Mouse (Mus musculus): ENCODE measurements around the gene Tdg. TPM values are rescaled to one million over a fixed set of nuclear protein-coding genes. Genes with fewer than 3 reads are reported as not detected.

Tdg gene
- total RNA-seq, 1 experiment: 28.7 TPM

- Histone ChIP-seq H3K9ac (ENCODE audit: insufficient read depth, low read depth, low read length, poor library complexity, severe bottlenecking) (no peak overlapping the region; the same call in 1 of the 2 replicates), H3K4me1 (ENCODE audit: control insufficient read depth in 2 of 2, insufficient read depth in 2 of 2, low read length in 2 of 2, poor library complexity in 1 of 2) (peaks cover 1 to 6% of the 10 kb centered on the region in 2 experiments; a peak in 2 of 4 replicates), H3K4me3 (ENCODE audit: insufficient read depth in 1 of 2, low read depth in 1 of 2, low read length in 2 of 2, poor library complexity in 1 of 2, severe bottlenecking in 1 of 2) (peak overlapping the region; percentile 11 to 97; a peak in 2 of 4 replicates), H3K27ac (ENCODE audit: insufficient read depth, low read depth, low read length, poor library complexity, severe bottlenecking) (no peak overlapping the region), H3K9me3 (ENCODE audit: control insufficient read depth, insufficient read depth, low read depth, low read length) (no peaks in the 10 kb centered on the region), H3K36me3 (ENCODE audit: control insufficient read depth, insufficient read depth, low read length, poor library complexity, severe bottlenecking) (peaks cover 18% of the 10 kb centered on the region; the same call in 1 of the 2 replicates)
- no peak for DNase-seq (ENCODE audit: low read depth, low spot score)
- in situ Hi-C loops (cut with MboI; ENCODE audit: low sequenced_read_pairs in 2 of 2, unreplicated experiment in 2 of 2): no loop called here
- TF ChIP-seq CHD2 (IDR thresholded peaks at IDR 0.05; ENCODE audit: low read depth, low read length): no peak
- no peak for TF ChIP-seq MAFK (IDR thresholded peaks at IDR 0.05; ENCODE audit: insufficient read depth, low read depth, low read length)
- no peak for TF ChIP-seq HCFC1 (IDR thresholded peaks at IDR 0.05; ENCODE audit: borderline replicate concordance, insufficient read depth, low read length)
- no peak for TF ChIP-seq ZC3H11A (IDR thresholded peaks at IDR 0.05; ENCODE audit: borderline replicate concordance, low read depth, low read length)
- TF ChIP-seq ZNF384 (IDR thresholded peaks at IDR 0.05; ENCODE audit: low read depth, low read length): no peak
Measured at GRCm38 (mm10) chr10:82631133-82631532, 1.5 kb downstream of the Tdg start.

GRCm38 (mm10) chr10:82632496-82633280 lies 3.1 kb downstream of the Tdg start:
- H3K27ac ChIP-seq (ENCODE audit: insufficient read depth, low read depth, low read length, poor library complexity, severe bottlenecking): no peak overlapping the region
- no peak for DNase-seq (ENCODE audit: low read depth, low spot score)
- peaks cover 21% of the 10 kb centered on the region for H3K36me3 ChIP-seq (ENCODE audit: control insufficient read depth, insufficient read depth, low read length, poor library complexity, severe bottlenecking)
- TF ChIP-seq CHD2 (IDR thresholded peaks at IDR 0.05; ENCODE audit: low read depth, low read length) (no peak), MAFK (IDR thresholded peaks at IDR 0.05; ENCODE audit: insufficient read depth, low read depth, low read length) (no peak), ZC3H11A (IDR thresholded peaks at IDR 0.05; ENCODE audit: borderline replicate concordance, low read depth, low read length) (no peak), ZNF384 (IDR thresholded peaks at IDR 0.05; ENCODE audit: low read depth, low read length) (no peak), HCFC1 (IDR thresholded peaks at IDR 0.05; ENCODE audit: borderline replicate concordance, insufficient read depth, low read length) (no peak)
- peaks cover 1 to 6% of the 10 kb centered on the region in 2 experiments; a peak in 2 of 4 replicates for H3K4me1 ChIP-seq (ENCODE audit: control insufficient read depth in 2 of 2, insufficient read depth in 2 of 2, low read length in 2 of 2, poor library complexity in 1 of 2)
- no peaks in the 10 kb centered on the region for H3K9me3 ChIP-seq (ENCODE audit: control insufficient read depth, insufficient read depth, low read depth, low read length)
- no peak overlapping the region for H3K9ac ChIP-seq (ENCODE audit: insufficient read depth, low read depth, low read length, poor library complexity, severe bottlenecking)
- in situ Hi-C loops (cut with MboI; ENCODE audit: low sequenced_read_pairs in 2 of 2, unreplicated experiment in 2 of 2): no loop called here
- H3K4me3 ChIP-seq (ENCODE audit: insufficient read depth in 1 of 2, low read depth in 1 of 2, low read length in 2 of 2, poor library complexity in 1 of 2, severe bottlenecking in 1 of 2): no peak overlapping the region

- in situ Hi-C loops (cut with MboI; ENCODE audit: low sequenced_read_pairs in 2 of 2, unreplicated experiment in 2 of 2): no loop called here
- TF ChIP-seq CHD2 (IDR thresholded peaks at IDR 0.05; ENCODE audit: low read depth, low read length) (no peak), HCFC1 (IDR thresholded peaks at IDR 0.05; ENCODE audit: borderline replicate concordance, insufficient read depth, low read length) (no peak), ZC3H11A (IDR thresholded peaks at IDR 0.05; ENCODE audit: borderline replicate concordance, low read depth, low read length) (no peak), MAFK (IDR thresholded peaks at IDR 0.05; ENCODE audit: insufficient read depth, low read depth, low read length) (no peak), ZNF384 (IDR thresholded peaks at IDR 0.05; ENCODE audit: low read depth, low read length) (no peak)
Measured at GRCm38 (mm10) chr10:82634348-82634747, 4.7 kb downstream of the Tdg start.

GRCm38 (mm10) chr10:82636321-82636720 lies 6.7 kb downstream of the Tdg start:
- no peak for TF ChIP-seq ZNF384 (IDR thresholded peaks at IDR 0.05; ENCODE audit: low read depth, low read length)
- no peak for TF ChIP-seq ZC3H11A (IDR thresholded peaks at IDR 0.05; ENCODE audit: borderline replicate concordance, low read depth, low read length)
- no peak for TF ChIP-seq CHD2 (IDR thresholded peaks at IDR 0.05; ENCODE audit: low read depth, low read length)
- TF ChIP-seq MAFK (IDR thresholded peaks at IDR 0.05; ENCODE audit: insufficient read depth, low read depth, low read length): no peak
- no peak for TF ChIP-seq HCFC1 (IDR thresholded peaks at IDR 0.05; ENCODE audit: borderline replicate concordance, insufficient read depth, low read length)
- Histone ChIP-seq H3K9ac (ENCODE audit: insufficient read depth, low read depth, low read length, poor library complexity, severe bottlenecking) (no peak overlapping the region), H3K36me3 (ENCODE audit: control insufficient read depth, insufficient read depth, low read length, poor library complexity, severe bottlenecking) (peaks cover 36% of the 10 kb centered on the region), H3K9me3 (ENCODE audit: control insufficient read depth, insufficient read depth, low read depth, low read length) (no peaks in the 10 kb centered on the region), H3K27ac (ENCODE audit: insufficient read depth, low read depth, low read length, poor library complexity, severe bottlenecking) (no peak overlapping the region), H3K4me3 (ENCODE audit: insufficient read depth in 1 of 2, low read depth in 1 of 2, low read length in 2 of 2, poor library complexity in 1 of 2, severe bottlenecking in 1 of 2) (no peak overlapping the region), H3K4me1 (ENCODE audit: control insufficient read depth in 2 of 2, insufficient read depth in 2 of 2, low read length in 2 of 2, poor library complexity in 1 of 2) (peaks cover 0 to 3% of the 10 kb centered on the region in 2 experiments; a peak in 2 of 4 replicates)
- in situ Hi-C loops (cut with MboI; ENCODE audit: low sequenced_read_pairs in 2 of 2, unreplicated experiment in 2 of 2): no loop called here
- DNase-seq (ENCODE audit: low read depth, low spot score): no peak

More at GRCm38 (mm10) chr10:82634348-82634747, 4.7 kb downstream of the Tdg start:
- DNase-seq (ENCODE audit: low read depth, low spot score): no peak
- Histone ChIP-seq H3K27ac (ENCODE audit: insufficient read depth, low read depth, low read length, poor library complexity, severe bottlenecking) (no peak overlapping the region), H3K4me3 (ENCODE audit: insufficient read depth in 1 of 2, low read depth in 1 of 2, low read length in 2 of 2, poor library complexity in 1 of 2, severe bottlenecking in 1 of 2) (no peak overlapping the region), H3K9ac (ENCODE audit: insufficient read depth, low read depth, low read length, poor library complexity, severe bottlenecking) (no peak overlapping the region), H3K4me1 (ENCODE audit: control insufficient read depth in 2 of 2, insufficient read depth in 2 of 2, low read length in 2 of 2, poor library complexity in 1 of 2) (peaks cover 0 to 6% of the 10 kb centered on the region in 2 experiments; a peak in 2 of 4 replicates), H3K36me3 (ENCODE audit: control insufficient read depth, insufficient read depth, low read length, poor library complexity, severe bottlenecking) (peaks cover 27% of the 10 kb centered on the region), H3K9me3 (ENCODE audit: control insufficient read depth, insufficient read depth, low read depth, low read length) (no peaks in the 10 kb centered on the region)

All from ES-E14 (cell line).